Mouse (Mus musculus): ENCODE measurements around the gene Mad1l1. TPM values are rescaled to one million over a fixed set of nuclear protein-coding genes. Genes with fewer than 3 reads are reported as not detected.

The Mad1l1 gene
- total and polyA plus RNA-seq, 3 experiments = 40.5 to 65.2 TPM; not detected in 1

- Histone ChIP-seq H3K9ac (ENCODE audit: control insufficient read depth, low read depth, low read length, poor library complexity, severe bottlenecking) (no peak overlapping the region), H3K9me3 (replicated peaks; ENCODE audit: insufficient read depth, low read length) (no peaks in the 10 kb centered on the region), H3K4me1 (ENCODE audit: control insufficient read depth in 1 of 2, insufficient read depth in 2 of 2, low read length in 2 of 2) (no peaks in the 10 kb centered on the region), H3K27ac (ENCODE audit: control insufficient read depth, low read depth, low read length) (no peak overlapping the region), H3K4me3 (ENCODE audit: control insufficient read depth in 1 of 2, insufficient read depth in 1 of 2, low read depth in 2 of 2, low read length in 2 of 2) (no peak overlapping the region), H3K36me3 (ENCODE audit: control insufficient read depth in 1 of 2, insufficient read depth in 2 of 2, low read length in 2 of 2) (no peaks in the 10 kb centered on the region; a peak in 1 of 4 replicates), H3K79me2 (ENCODE audit: control insufficient read depth, insufficient read depth, low read length, poor library complexity) (no peaks in the 10 kb centered on the region), H3K27me3 (ENCODE audit: control insufficient read depth in 1 of 2, insufficient read depth in 2 of 2, low read length in 2 of 2) (no peaks in the 10 kb centered on the region)
- DNase-seq (ENCODE audit: low read depth, low spot score) = no peak
- no peak for TF ChIP-seq SMC3 (IDR thresholded peaks at IDR 0.05; ENCODE audit: low read depth, low read length)
- TF ChIP-seq MEF2A (IDR thresholded peaks at IDR 0.05; ENCODE audit: extremely low read depth, insufficient replicate concordance, low read depth, low read length, poor library complexity, severe bottlenecking) = no peak
- no peak for TF ChIP-seq NRF1 (IDR thresholded peaks at IDR 0.05; ENCODE audit: insufficient read depth, low read depth, low read length, poor library complexity, severe bottlenecking)
- TF ChIP-seq CHD1 (IDR thresholded peaks at IDR 0.05; ENCODE audit: low read depth, low read length) = no peak
- no peak for TF ChIP-seq USF2 (IDR thresholded peaks at IDR 0.05; ENCODE audit: borderline replicate concordance in 1 of 2, insufficient read depth in 1 of 2, low read depth in 1 of 2, low read length in 2 of 2)
- TF ChIP-seq NELFE (IDR thresholded peaks at IDR 0.05; ENCODE audit: low read depth, low read length) = no peak
- no peak for TF ChIP-seq RAD21 (IDR thresholded peaks at IDR 0.05; ENCODE audit: low read depth, low read length)
- no peak for TF ChIP-seq POLR2AphosphoS5 (IDR thresholded peaks at IDR 0.05; ENCODE audit: borderline replicate concordance, low read depth, low read length)
- no peak for TF ChIP-seq MYC (IDR thresholded peaks at IDR 0.05; ENCODE audit: low read depth, low read length)
- no peak for TF ChIP-seq MYB (IDR thresholded peaks at IDR 0.05; ENCODE audit: low read depth, low read length)
- no peak for TF ChIP-seq KAT2A (conservative IDR thresholded peaks at IDR 0.05; ENCODE audit: low read depth, low read length)
- TF ChIP-seq MAFK (IDR thresholded peaks at IDR 0.05; ENCODE audit: borderline replicate concordance, low read depth, low read length) = no peak
Observed at GRCm38 (mm10) chr5:140045453-140045852, 275.9 kb downstream of the Mad1l1 start.

- Histone ChIP-seq H3K27ac (ENCODE audit: control insufficient read depth, low read depth, low read length) (no peak overlapping the region), H3K4me3 (ENCODE audit: control insufficient read depth in 1 of 2, insufficient read depth in 1 of 2, low read depth in 2 of 2, low read length in 2 of 2) (no peak overlapping the region), H3K9ac (ENCODE audit: control insufficient read depth, low read depth, low read length, poor library complexity, severe bottlenecking) (no peak overlapping the region), H3K9me3 (replicated peaks; ENCODE audit: insufficient read depth, low read length) (no peaks in the 10 kb centered on the region), H3K4me1 (ENCODE audit: control insufficient read depth in 1 of 2, insufficient read depth in 2 of 2, low read length in 2 of 2) (no peaks in the 10 kb centered on the region), H3K36me3 (ENCODE audit: control insufficient read depth in 1 of 2, insufficient read depth in 2 of 2, low read length in 2 of 2) (no peaks in the 10 kb centered on the region), H3K27me3 (ENCODE audit: control insufficient read depth in 1 of 2, insufficient read depth in 2 of 2, low read length in 2 of 2) (no peaks in the 10 kb centered on the region), H3K79me2 (ENCODE audit: control insufficient read depth, insufficient read depth, low read length, poor library complexity) (no peaks in the 10 kb centered on the region)
- no peak for DNase-seq (ENCODE audit: low read depth, low spot score)
- no peak for TF ChIP-seq GABPA (IDR thresholded peaks at IDR 0.05; ENCODE audit: low read depth, low read length)
- TF ChIP-seq USF2 (IDR thresholded peaks at IDR 0.05; ENCODE audit: borderline replicate concordance in 1 of 2, insufficient read depth in 1 of 2, low read depth in 1 of 2, low read length in 2 of 2) = no peak
- TF ChIP-seq CTCF (IDR thresholded peaks at IDR 0.05 in 2 of 3, conservative IDR thresholded peaks at IDR 0.05 in 1 of 3; ENCODE audit: control insufficient read depth in 1 of 3, insufficient read depth in 1 of 3, low read depth in 2 of 3, low read length in 3 of 3, poor library complexity in 1 of 3, severe bottlenecking in 1 of 3) = no peak
- TF ChIP-seq RAD21 (IDR thresholded peaks at IDR 0.05; ENCODE audit: low read depth, low read length) = no peak
- TF ChIP-seq UBTF (IDR thresholded peaks at IDR 0.05; ENCODE audit: borderline replicate concordance, insufficient read depth, low read depth, low read length) = no peak
- TF ChIP-seq GATA1 (IDR thresholded peaks at IDR 0.05; ENCODE audit: low read depth, low read length) = no peak
Observed at GRCm38 (mm10) chr5:140043002-140043401, 278.4 kb downstream of the Mad1l1 start.

All from MEL (cell line).